Mouse (Mus musculus) ES-E14 (cell line): ENCODE measurements at regions not wholly inside any gene's neighbourhood (a gene's known extent, or its start where the extent isn't known, plus 50 kb on each side); places are given as distances from the start of the nearest gene placed in this dataset.

Experiments used
- CHD2 ChIP-seq: IDR thresholded peaks from 2 replicates; pipeline ENCODE4 v1.6.1; 2014; ENCODE audit warnings: mild to moderate bottlenecking, low read depth, low read length, inconsistent platforms
- HCFC1 ChIP-seq: IDR thresholded peaks from 2 replicates; pipeline ENCODE4 v1.6.1; 2012; ENCODE audit warnings: low read length, inconsistent platforms, borderline replicate concordance; ENCODE audit not compliant: insufficient read depth
- MAFK ChIP-seq: IDR thresholded peaks from 2 replicates; pipeline ENCODE4 v1.6.1; 2014; ENCODE audit warnings: mild to moderate bottlenecking, low read depth, low read length, inconsistent platforms; ENCODE audit not compliant: insufficient read depth
- ZC3H11A ChIP-seq: IDR thresholded peaks from 2 replicates; pipeline ENCODE4 v1.6.1; 2012; ENCODE audit warnings: low read depth, mild to moderate bottlenecking, inconsistent platforms, low read length, borderline replicate concordance
- ZNF384 ChIP-seq: IDR thresholded peaks from 2 replicates; pipeline ENCODE4 v1.6.1; 2012; ENCODE audit warnings: low read depth, low read length, inconsistent platforms

DNA sequence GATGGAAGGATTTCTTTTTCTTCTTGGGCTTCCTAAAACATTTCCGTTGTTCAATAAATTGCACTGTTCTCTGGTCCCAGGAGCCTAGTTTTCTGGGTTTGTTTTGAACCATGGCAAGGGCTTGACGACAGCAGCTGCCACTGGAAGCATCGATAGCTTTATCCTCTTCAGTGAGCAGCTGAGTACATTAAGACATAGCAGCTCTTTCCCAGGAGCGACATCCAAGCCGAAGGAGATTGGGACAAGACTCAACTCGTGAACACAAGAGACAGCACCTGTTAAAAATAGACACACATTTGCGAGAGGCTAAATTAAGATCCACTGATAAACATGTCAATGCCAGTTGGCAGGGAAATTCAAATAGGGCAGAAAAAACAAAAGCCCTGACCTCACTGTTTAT lies 194.7 kb upstream of the Rhobtb1 start:
- TF ChIP-seq ZC3H11A, result no peak
- TF ChIP-seq CHD2, result no peak
- no peak for TF ChIP-seq MAFK
- no peak for TF ChIP-seq HCFC1
- no peak for TF ChIP-seq ZNF384
